Mouse (Mus musculus) ES-E14 (cell line): ENCODE measurements around the gene Prr36. TPM values are rescaled to one million over a fixed set of nuclear protein-coding genes. Genes with fewer than 3 reads are reported as not detected.

Experiments
- DNase-seq: peaks from one replicate; pipeline ENCODE4 v3.0.0-alpha.2; 2013; ENCODE audit warnings: low read depth, low spot score
- H3K27ac ChIP-seq: 2 replicates; pipeline ENCODE4 v1.5.1; 2012; ENCODE audit warnings: low read depth, mild to moderate bottlenecking, low read length, moderate library complexity, mixed read lengths; ENCODE audit not compliant: poor library complexity, insufficient read depth, severe bottlenecking
- H3K36me3 ChIP-seq: 2 replicates; pipeline ENCODE4 v1.6.1; 2012; ENCODE audit warnings: mild to moderate bottlenecking, low read length, moderate library complexity, mixed read lengths; ENCODE audit not compliant: control insufficient read depth, poor library complexity, insufficient read depth, severe bottlenecking
- H3K4me1 ChIP-seq, 2 experiments: fragments of 150-350 bp in 1 of 2; sonication (generic) in 1 of 2; 2 replicates each; pipeline ENCODE4 v1.6.1; 2012; ENCODE audit warnings: low read length in 2 of 2, mild to moderate bottlenecking in 1 of 2, mixed read lengths in 1 of 2; ENCODE audit not compliant: control insufficient read depth in 2 of 2, insufficient read depth in 2 of 2, poor library complexity in 1 of 2
- H3K4me3 ChIP-seq, 2 experiments: fragments of 150-350 bp in 1 of 2; sonication (generic) in 1 of 2; 2 replicates each; pipeline ENCODE4 v1.5.1; 2012; ENCODE audit warnings: low read length in 2 of 2, low read depth in 1 of 2, mild to moderate bottlenecking in 1 of 2, mixed read lengths in 1 of 2; ENCODE audit not compliant: insufficient read depth in 1 of 2, poor library complexity in 1 of 2, severe bottlenecking in 1 of 2
- H3K9ac ChIP-seq: 2 replicates; pipeline ENCODE4 v1.6.1; 2012; ENCODE audit warnings: low read depth, mild to moderate bottlenecking, low read length, mixed read lengths; ENCODE audit not compliant: poor library complexity, insufficient read depth, severe bottlenecking
- H3K9me3 ChIP-seq: fragments of 150-350 bp; sonication (generic); 2 replicates; pipeline ENCODE4 v1.6.1; 2012; ENCODE audit warnings: low read depth, mild to moderate bottlenecking, low read length; ENCODE audit not compliant: control insufficient read depth, insufficient read depth
- CHD2 ChIP-seq: IDR thresholded peaks from 2 replicates; pipeline ENCODE4 v1.6.1; 2014; ENCODE audit warnings: mild to moderate bottlenecking, low read depth, low read length, inconsistent platforms
- HCFC1 ChIP-seq: IDR thresholded peaks from 2 replicates; pipeline ENCODE4 v1.6.1; 2012; ENCODE audit warnings: low read length, inconsistent platforms, borderline replicate concordance; ENCODE audit not compliant: insufficient read depth
- MAFK ChIP-seq: IDR thresholded peaks from 2 replicates; pipeline ENCODE4 v1.6.1; 2014; ENCODE audit warnings: mild to moderate bottlenecking, low read depth, low read length, inconsistent platforms; ENCODE audit not compliant: insufficient read depth
- ZC3H11A ChIP-seq: IDR thresholded peaks from 2 replicates; pipeline ENCODE4 v1.6.1; 2012; ENCODE audit warnings: low read depth, mild to moderate bottlenecking, inconsistent platforms, low read length, borderline replicate concordance
- ZNF384 ChIP-seq: IDR thresholded peaks from 2 replicates; pipeline ENCODE4 v1.6.1; 2012; ENCODE audit warnings: low read depth, low read length, inconsistent platforms
- in situ Hi-C, 2 experiments: fragments of 600-800 bp; cut with MboI; formaldehyde crosslinking; loops; one replicate each; pipeline ENCODE4 v1.15.1; 2025; ENCODE audit warnings: low sequenced_read_pairs in 2 of 2, inconsistent platforms in 1 of 2; ENCODE audit not compliant: unreplicated experiment in 2 of 2
- total RNA-seq: library from RNA; depleted of rRNA; stranded (reverse); fragments of 300-350 nt; gene quantifications from 2 replicates; pipeline ENCODE4 v1.2.3, GENCODE M21; 2012

Gene Prr36
- total RNA-seq, 1 experiment = 0.54 TPM

- peak within 1 kb of the TSS; percentile 92 for H3K9ac ChIP-seq
- peaks cover 7% of the 10 kb centered on the region for H3K36me3 ChIP-seq
- TF ChIP-seq HCFC1 (peak; percentile 70), MAFK (no peak), ZNF384 (peak; percentile 91), CHD2 (0 out of 2 replicates have a peak, but pooled peaks have one; percentile 28), ZC3H11A (no peak)
- H3K4me3 ChIP-seq = peak within 1 kb of the TSS; percentile 64 to 81
- peak within 1 kb of the TSS; percentile 69 for H3K27ac ChIP-seq
- no peaks in the 10 kb centered on the region for H3K9me3 ChIP-seq
- DNase-seq = peak; percentile 99
- H3K4me1 ChIP-seq = peaks cover 0 to 2% of the 10 kb centered on the region in 2 experiments; a peak in 2 of 4 replicates
- in situ Hi-C loops = no loop called here
Measured at GRCm38 (mm10) chr8:4238434-4239192, 21.4 kb upstream of the Prr36 start, which contains the start of the genes Map2k7 and Gm49320. Gene Map2k7, plus strand, starts transcription at chr8:4238740. Gene Gm49320, plus strand, starts transcription at chr8:4238865.

GRCm38 (mm10) chr8:4237814-4238433 lies 20.7 kb upstream of the Prr36 start:
- DNase-seq = no peak
- H3K9ac ChIP-seq = peak overlapping the region; percentile 85
- no peak for TF ChIP-seq MAFK
- in situ Hi-C loops = no loop called here
- H3K4me1 ChIP-seq = peaks cover 0 to 2% of the 10 kb centered on the region in 2 experiments; a peak in 2 of 4 replicates
- H3K27ac ChIP-seq = peak overlapping the region; percentile 68
- no peaks in the 10 kb centered on the region for H3K9me3 ChIP-seq
- peak overlapping the region; percentile 64 to 67 for H3K4me3 ChIP-seq
- no peaks in the 10 kb centered on the region for H3K36me3 ChIP-seq

- no peaks in the 10 kb centered on the region for H3K9me3 ChIP-seq
- in situ Hi-C loops = no loop called here
- H3K27ac ChIP-seq = no peak overlapping the region
- H3K9ac ChIP-seq = no peak overlapping the region
- no peaks in the 10 kb centered on the region for H3K36me3 ChIP-seq
- DNase-seq = no peak
- no peak overlapping the region for H3K4me3 ChIP-seq
- H3K4me1 ChIP-seq = peaks cover 0 to 9% of the 10 kb centered on the region in 2 experiments; a peak in 1 of 4 replicates
- TF ChIP-seq ZNF384 (no peak), MAFK (no peak), CHD2 (no peak), HCFC1 (no peak)
Measured at GRCm38 (mm10) chr8:4230612-4231351, 13.5 kb upstream of the Prr36 start.

- in situ Hi-C loops = no loop called here
- TF ChIP-seq ZNF384 = no peak
- TF ChIP-seq ZC3H11A = no peak
- TF ChIP-seq HCFC1 = no peak
- no peak for TF ChIP-seq MAFK
- no peak for TF ChIP-seq CHD2
- no peaks in the 10 kb centered on the region for H3K9me3 ChIP-seq
Measured at GRCm38 (mm10) chr8:4229784-4230183, 12.5 kb upstream of the Prr36 start.

More at GRCm38 (mm10) chr8:4229784-4230183, 12.5 kb upstream of the Prr36 start:
- Histone ChIP-seq H3K4me3 (no peak overlapping the region), H3K9ac (no peak overlapping the region), H3K4me1 (peaks cover 0 to 9% of the 10 kb centered on the region in 2 experiments; a peak in 1 of 4 replicates), H3K36me3 (no peaks in the 10 kb centered on the region), H3K27ac (no peak overlapping the region)
- no peak for DNase-seq
